Mouse (Mus musculus) spleen, adult 2 months (tissue): ENCODE results near the gene Apobec4. TPM values are rescaled to one million over a fixed set of nuclear protein-coding genes. Genes with fewer than 3 reads are reported as not detected.
"Not testable (repeated sequence)": the region's sequence is repeated elsewhere in the genome, so short reads cannot be mapped to it uniquely, and the experiment has no call there.

Source experiments
- DNase-seq, 2 experiments: peaks; one replicate each; pipeline versions ENCODE4 v3.0.0 to v3.0.0-alpha.2; 2012 to 2021; ENCODE audit warnings: low spot score in 2 of 2, low read depth in 1 of 2
- H3K27ac ChIP-seq: fragments of 200-500 bp; 2 replicates; pipeline ENCODE4 v1.5.1; 2012; ENCODE audit warnings: low read length, inconsistent platforms; ENCODE audit not compliant: insufficient read depth
- H3K27me3 ChIP-seq: fragments of 200-500 bp; 2 replicates; pipeline ENCODE4 v1.6.1; 2012; ENCODE audit warnings: mild to moderate bottlenecking, moderate library complexity, low read length, inconsistent platforms; ENCODE audit not compliant: control insufficient read depth, insufficient read depth
- H3K36me3 ChIP-seq: fragments of 200-500 bp; 2 replicates; pipeline ENCODE4 v1.6.1; 2012; ENCODE audit warnings: mild to moderate bottlenecking, low read length, inconsistent platforms; ENCODE audit not compliant: control insufficient read depth, insufficient read depth
- H3K4me1 ChIP-seq: fragments of 200-500 bp; 2 replicates; pipeline ENCODE4 v1.6.1; 2011; ENCODE audit warnings: inconsistent platforms; ENCODE audit not compliant: control insufficient read depth, insufficient read depth, insufficient read length
- H3K4me3 ChIP-seq: fragments of 200-500 bp; 2 replicates; pipeline ENCODE4 v1.5.1; 2011; ENCODE audit warnings: mild to moderate bottlenecking, inconsistent platforms; ENCODE audit not compliant: insufficient read depth, insufficient read length; ENCODE audit errors: extremely low read depth
- CTCF ChIP-seq: fragments of 200-500 bp; IDR thresholded peaks from 2 replicates; pipeline ENCODE4 v1.5.1; 2011; ENCODE audit warnings: mild to moderate bottlenecking, inconsistent platforms; ENCODE audit not compliant: insufficient read depth, insufficient read length, insufficient replicate concordance; ENCODE audit errors: extremely low read depth
- POLR2A ChIP-seq: fragments of 200-500 bp; IDR thresholded peaks from 2 replicates; pipeline ENCODE4 v1.6.1; 2011; ENCODE audit warnings: low read depth, low read length, inconsistent platforms
- WGBS: fragments of 180-500 bp; shearing (Covaris S2); methylation state at CpG from one replicate; pipeline ENCODE4 v1.1.7; 2018; 5-methylcytosine and 5-hydroxymethylcytosine counted together
- polyA plus RNA-seq: library from polyadenylated mRNA; depleted of rRNA; stranded (reverse); fragments of >200 nt; gene quantifications from 2 replicates; pipeline ENCODE4 v1.2.3, GENCODE M21; 2012

Apobec4 gene
- polyA plus RNA-seq, 1 experiment, result not detected

- Histone ChIP-seq H3K27me3 (no peaks in the 10 kb centered on the region), H3K27ac (no peak overlapping the region), H3K36me3 (no peaks in the 10 kb centered on the region), H3K4me3 (no peak overlapping the region), H3K4me1 (no peaks in the 10 kb centered on the region; the same call in 1 of the 2 replicates)
- TF ChIP-seq POLR2A, result no peak
- no peak for TF ChIP-seq CTCF
- WGBS, result 95% methylated on average over 8 of the region's 8 CpGs
- no peak for DNase-seq
Measured at GRCm38 (mm10) chr1:152784620-152785019, 34.3 kb downstream of the Apobec4 start.

- not testable (repeated sequence) for H3K4me1 ChIP-seq, H3K4me3 ChIP-seq, H3K27ac ChIP-seq, H3K27me3 ChIP-seq, DNase-seq, H3K36me3 ChIP-seq
- WGBS, result 67% methylated on average over 3 of the region's 3 CpGs
Measured at GRCm38 (mm10) chr1:152785446-152785845, 35.1 kb downstream of the Apobec4 start.

- Histone ChIP-seq H3K27ac (no peak overlapping the region), H3K4me1 (no peaks in the 10 kb centered on the region; the same call in 1 of the 2 replicates), H3K4me3 (no peak overlapping the region), H3K27me3 (no peaks in the 10 kb centered on the region), H3K36me3 (no peaks in the 10 kb centered on the region)
- DNase-seq, result no peak
- 73% methylated on average over 4 of the region's 4 CpGs for WGBS
- TF ChIP-seq POLR2A (no peak), CTCF (no peak)
Measured at GRCm38 (mm10) chr1:152786953-152787352, 36.6 kb downstream of the Apobec4 start.

GRCm38 (mm10) chr1:152788121-152788660 lies 37.8 kb downstream of the Apobec4 start:
- Histone ChIP-seq H3K36me3 (no peaks in the 10 kb centered on the region), H3K27ac (no peak overlapping the region), H3K27me3 (no peaks in the 10 kb centered on the region), H3K4me3 (no peak overlapping the region), H3K4me1 (no peaks in the 10 kb centered on the region; the same call in 1 of the 2 replicates)
- 82% methylated on average over 4 of the region's 4 CpGs for WGBS
- no peak for DNase-seq
- TF ChIP-seq CTCF (no peak), POLR2A (no peak)

- no peak overlapping the region for H3K27ac ChIP-seq
- TF ChIP-seq POLR2A (no peak), CTCF (no peak)
- no peaks in the 10 kb centered on the region; the same call in 1 of the 2 replicates for H3K4me1 ChIP-seq
- no peaks in the 10 kb centered on the region for H3K36me3 ChIP-seq
- H3K4me3 ChIP-seq, result no peak overlapping the region
- 50% methylated on average over 12 of the region's 12 CpGs for WGBS
- no peaks in the 10 kb centered on the region for H3K27me3 ChIP-seq
- peak in 1 of 2 experiments; percentile 55 for DNase-seq
Measured at GRCm38 (mm10) chr1:152790254-152790653, 39.9 kb downstream of the Apobec4 start.

- TF ChIP-seq POLR2A (no peak), CTCF (no peak)
- Histone ChIP-seq H3K4me3 (no peak overlapping the region), H3K27ac (no peak overlapping the region), H3K4me1 (no peaks in the 10 kb centered on the region; the same call in 1 of the 2 replicates), H3K27me3 (no peaks in the 10 kb centered on the region), H3K36me3 (no peaks in the 10 kb centered on the region)
- 52% methylated on average over 6 of the region's 6 CpGs for WGBS
- DNase-seq, result no peak
Measured at GRCm38 (mm10) chr1:152790821-152791220, 40.5 kb downstream of the Apobec4 start.

GRCm38 (mm10) chr1:152791269-152791668 lies 40.9 kb downstream of the Apobec4 start:
- TF ChIP-seq POLR2A (no peak), CTCF (no peak)
- H3K27me3 ChIP-seq, result no peaks in the 10 kb centered on the region
- WGBS, result 82% methylated on average over 4 of the region's 4 CpGs
- no peaks in the 10 kb centered on the region; the same call in 1 of the 2 replicates for H3K4me1 ChIP-seq
- H3K4me3 ChIP-seq, result no peak overlapping the region
- H3K27ac ChIP-seq, result no peak overlapping the region
- DNase-seq, result no peak
- no peaks in the 10 kb centered on the region for H3K36me3 ChIP-seq
